Mouse (Mus musculus): ENCODE measurements at regions not wholly inside any gene's neighbourhood (a gene's known extent, or its start where the extent isn't known, plus 50 kb on each side); places are given as distances from the start of the nearest gene placed in this dataset.

DNA sequence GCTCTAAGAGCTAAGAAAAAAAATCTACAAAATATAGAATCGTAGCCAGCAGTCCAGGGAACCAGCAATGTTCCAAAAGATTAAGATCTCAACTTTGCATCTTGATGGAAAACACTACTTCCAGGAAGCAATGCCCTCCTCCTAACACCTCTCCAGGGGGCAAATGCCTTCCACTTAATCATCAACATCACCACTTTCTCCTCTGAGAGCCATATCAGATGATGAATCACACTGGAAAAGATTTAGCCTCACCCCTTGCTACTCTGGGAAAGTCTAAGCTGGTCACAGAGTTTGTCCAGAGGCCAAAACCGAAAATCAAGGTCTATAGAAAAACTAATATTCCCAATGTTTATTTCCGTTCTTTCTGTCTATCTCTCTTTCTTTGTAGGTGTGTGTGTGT, 2695.6 kb upstream of the Gm7489 start:
- no peak for ATAC-seq (ENCODE audit: insufficient number of reproducible peaks, insufficient read depth, low FRiP score, low read depth)
- Histone ChIP-seq H3K4me2 (replicated peaks; ENCODE audit: low read depth, low read length) (no peak overlapping the region), H3K9me3 (ENCODE audit: control insufficient read depth, low read depth, low read length) (no peaks in the 10 kb centered on the region), H3K27ac (ENCODE audit: low read length) (no peak overlapping the region), H3K27me3 (ENCODE audit: control insufficient read depth, insufficient read depth, low read length) (no peaks in the 10 kb centered on the region), H3K4me1 (ENCODE audit: control insufficient read depth, insufficient read depth, low read length) (no peaks in the 10 kb centered on the region), H3K9ac (replicated peaks; ENCODE audit: low read depth, low read length) (no peak overlapping the region), H3K4me3 (ENCODE audit: low read depth, low read length) (no peak overlapping the region), H3K36me3 (ENCODE audit: control insufficient read depth, insufficient read depth, low read length) (no peaks in the 10 kb centered on the region)
- 68% methylated on average over 3 of the region's 3 CpGs for whole genome bisulfite sequencing

DNA sequence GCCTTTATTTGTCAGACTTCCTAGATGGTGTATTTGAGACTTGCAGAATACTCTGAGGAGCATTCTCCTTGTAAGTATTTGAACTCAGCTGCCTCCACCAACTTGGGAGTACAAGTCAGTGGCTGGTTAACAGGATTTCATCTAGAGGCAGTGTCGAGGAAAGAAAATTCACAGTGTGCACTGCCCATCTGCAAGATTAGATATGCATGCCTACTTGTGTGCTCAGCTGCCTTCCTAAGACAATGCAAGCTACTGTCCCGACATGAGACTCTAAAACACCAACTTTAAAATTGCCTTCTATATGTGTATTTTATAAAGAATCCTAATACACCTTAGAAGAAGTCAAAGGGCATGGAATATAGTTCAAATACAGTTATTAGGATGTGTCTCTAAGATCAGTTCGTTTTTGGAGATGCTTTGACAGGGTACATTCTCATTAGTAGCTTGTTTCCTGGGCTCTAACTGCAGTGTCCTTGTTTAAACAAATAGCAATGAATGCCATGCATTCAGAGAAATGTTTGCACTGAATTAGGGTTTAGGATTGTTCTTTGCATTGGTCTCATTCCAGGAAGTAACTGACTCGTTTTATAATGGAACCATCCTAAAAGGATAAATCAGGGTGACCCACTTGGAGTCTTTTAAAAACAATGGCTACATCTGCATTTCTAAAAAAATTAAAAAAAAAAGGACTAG, 2687.1 kb upstream of the Gm7489 start:
- H3K36me3 ChIP-seq (ENCODE audit: control insufficient read depth, insufficient read depth, low read length), result no peaks in the 10 kb centered on the region
- no peak overlapping the region for H3K4me2 ChIP-seq (replicated peaks; ENCODE audit: low read depth, low read length)
- H3K9me3 ChIP-seq (ENCODE audit: control insufficient read depth, low read depth, low read length), result no peaks in the 10 kb centered on the region
- H3K4me1 ChIP-seq (ENCODE audit: control insufficient read depth, insufficient read depth, low read length), result no peaks in the 10 kb centered on the region
- H3K27ac ChIP-seq (ENCODE audit: low read length), result no peak overlapping the region
- 41% methylated on average over 4 of the region's 4 CpGs for WGBS
- no peak overlapping the region for H3K4me3 ChIP-seq (ENCODE audit: low read depth, low read length)
- ATAC-seq (ENCODE audit: insufficient number of reproducible peaks, insufficient read depth, low FRiP score, low read depth), result no peak
- H3K9ac ChIP-seq (replicated peaks; ENCODE audit: low read depth, low read length), result no peak overlapping the region
- H3K27me3 ChIP-seq (ENCODE audit: control insufficient read depth, insufficient read depth, low read length), result no peaks in the 10 kb centered on the region

DNA sequence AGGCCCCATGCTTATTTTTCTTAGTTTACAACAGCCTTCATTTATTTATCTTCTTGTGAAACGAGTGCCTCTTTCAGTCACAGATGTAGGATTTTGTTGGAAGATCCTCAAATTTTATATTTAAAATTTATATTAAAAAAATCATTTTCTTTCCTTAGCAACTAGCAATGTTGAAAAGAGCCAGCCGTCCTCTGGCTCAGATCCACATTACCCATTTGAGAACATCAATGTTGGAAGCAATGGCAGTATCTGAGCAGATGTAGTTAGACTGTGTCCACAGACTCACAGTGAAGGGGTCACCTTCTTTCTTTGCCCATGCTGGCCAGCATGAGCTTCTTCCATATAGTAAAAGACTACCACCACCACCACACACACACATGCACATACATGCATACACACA, 2681.4 kb upstream of the Gm7489 start:
- no peaks in the 10 kb centered on the region for H3K27me3 ChIP-seq (ENCODE audit: control insufficient read depth, insufficient read depth, low read length)
- no peak for ATAC-seq (ENCODE audit: insufficient number of reproducible peaks, insufficient read depth, low FRiP score, low read depth)
- peaks cover 3% of the 10 kb centered on the region; the same call in 1 of the 2 replicates for H3K4me1 ChIP-seq (ENCODE audit: control insufficient read depth, insufficient read depth, low read length)
- H3K4me2 ChIP-seq (replicated peaks; ENCODE audit: low read depth, low read length), result no peak overlapping the region
- H3K9ac ChIP-seq (replicated peaks; ENCODE audit: low read depth, low read length), result no peak overlapping the region
- H3K36me3 ChIP-seq (ENCODE audit: control insufficient read depth, insufficient read depth, low read length), result no peaks in the 10 kb centered on the region
- H3K9me3 ChIP-seq (ENCODE audit: control insufficient read depth, low read depth, low read length), result no peaks in the 10 kb centered on the region
- no peak overlapping the region for H3K27ac ChIP-seq (ENCODE audit: low read length)
- 63% methylated on average over 2 of the region's 2 CpGs for WGBS
- no peak overlapping the region for H3K4me3 ChIP-seq (ENCODE audit: low read depth, low read length)

DNA sequence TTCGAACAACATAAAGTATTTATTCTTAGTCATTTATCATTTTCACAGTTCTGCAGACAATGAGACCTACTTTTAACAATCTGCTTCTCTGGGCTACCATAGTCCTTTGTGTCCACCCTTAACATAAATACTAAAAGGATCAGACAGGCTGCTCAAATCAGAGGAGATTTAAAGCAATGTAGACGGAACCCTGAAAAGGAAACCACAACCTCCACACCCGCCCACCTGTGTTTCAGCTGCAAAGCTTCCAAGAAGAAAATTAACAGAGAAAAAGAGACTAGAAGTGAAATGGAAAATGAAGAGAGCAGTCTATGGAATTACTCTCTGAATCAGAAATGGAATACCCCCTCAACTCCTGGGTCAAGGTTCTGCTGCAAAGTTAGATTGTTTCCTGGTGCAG, 2678.7 kb upstream of the Gm7489 start:
- H3K9me3 ChIP-seq (ENCODE audit: control insufficient read depth, low read depth, low read length), result no peaks in the 10 kb centered on the region
- whole genome bisulfite sequencing, result 54% methylated on average over 3 of the region's 3 CpGs
- no peak overlapping the region for H3K4me2 ChIP-seq (replicated peaks; ENCODE audit: low read depth, low read length)
- peaks cover 3% of the 10 kb centered on the region; the same call in 1 of the 2 replicates for H3K4me1 ChIP-seq (ENCODE audit: control insufficient read depth, insufficient read depth, low read length)
- ATAC-seq (ENCODE audit: insufficient number of reproducible peaks, insufficient read depth, low FRiP score, low read depth), result no peak
- no peak overlapping the region for H3K9ac ChIP-seq (replicated peaks; ENCODE audit: low read depth, low read length)
- H3K27me3 ChIP-seq (ENCODE audit: control insufficient read depth, insufficient read depth, low read length), result no peaks in the 10 kb centered on the region
- H3K36me3 ChIP-seq (ENCODE audit: control insufficient read depth, insufficient read depth, low read length), result no peaks in the 10 kb centered on the region
- H3K4me3 ChIP-seq (ENCODE audit: low read depth, low read length), result no peak overlapping the region
- H3K27ac ChIP-seq (ENCODE audit: low read length), result no peak overlapping the region

DNA sequence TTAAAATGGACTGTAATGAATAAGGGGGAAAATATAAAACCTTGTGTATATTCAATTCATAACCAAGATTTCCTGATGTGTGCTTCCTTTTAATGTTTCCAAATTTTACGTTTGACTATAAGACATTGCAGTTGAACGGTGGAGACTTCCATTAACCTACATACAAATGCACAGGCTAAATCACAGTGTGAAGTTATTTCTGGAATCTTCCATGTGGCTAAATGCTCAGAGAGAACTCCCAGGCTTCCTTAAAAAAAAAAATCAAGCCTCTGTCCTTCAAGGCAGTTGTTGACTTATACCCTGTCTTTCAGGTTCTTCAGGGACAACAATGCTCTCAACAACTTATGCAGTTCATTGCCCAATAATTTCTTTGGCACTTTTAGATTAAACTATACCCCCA, 2677.9 kb upstream of the Gm7489 start:
- 65% methylated on average over 2 of the region's 2 CpGs for WGBS

DNA sequence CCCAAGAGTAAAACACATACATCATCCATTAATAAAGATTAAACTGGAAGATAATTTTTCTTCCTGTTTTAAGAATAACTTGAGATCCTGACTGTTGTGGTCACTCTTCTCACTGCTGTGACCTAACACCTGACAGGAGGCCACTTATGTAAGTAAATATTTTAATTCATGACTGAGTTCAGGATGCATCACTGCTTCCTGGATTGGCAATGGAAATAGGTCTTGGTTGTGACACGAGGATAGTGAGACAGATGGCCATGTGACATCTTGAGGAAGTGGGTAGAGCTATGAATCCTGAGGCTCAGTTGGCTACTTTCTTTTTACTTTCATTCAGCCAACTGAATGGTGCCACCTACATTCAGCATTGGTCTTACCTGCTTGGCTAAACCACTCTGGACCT, 2649.8 kb upstream of the Gm7489 start:
- Histone ChIP-seq H3K4me3 (ENCODE audit: low read depth, low read length) (no peak overlapping the region), H3K27me3 (ENCODE audit: control insufficient read depth, insufficient read depth, low read length) (no peaks in the 10 kb centered on the region), H3K9ac (replicated peaks; ENCODE audit: low read depth, low read length) (no peak overlapping the region), H3K27ac (ENCODE audit: low read length) (no peak overlapping the region), H3K9me3 (ENCODE audit: control insufficient read depth, low read depth, low read length) (no peaks in the 10 kb centered on the region), H3K4me1 (ENCODE audit: control insufficient read depth, insufficient read depth, low read length) (no peaks in the 10 kb centered on the region), H3K36me3 (ENCODE audit: control insufficient read depth, insufficient read depth, low read length) (no peaks in the 10 kb centered on the region), H3K4me2 (replicated peaks; ENCODE audit: low read depth, low read length) (no peak overlapping the region)
- ATAC-seq (ENCODE audit: insufficient number of reproducible peaks, insufficient read depth, low FRiP score, low read depth), result no peak
- WGBS, result 67% methylated on average over 1 of the region's 1 CpGs

More for the DNA sequence above, 2677.9 kb upstream of the Gm7489 start:
- no peaks in the 10 kb centered on the region for H3K9me3 ChIP-seq (ENCODE audit: control insufficient read depth, low read depth, low read length)
- no peaks in the 10 kb centered on the region for H3K36me3 ChIP-seq (ENCODE audit: control insufficient read depth, insufficient read depth, low read length)
- H3K27ac ChIP-seq (ENCODE audit: low read length), result no peak overlapping the region
- H3K4me2 ChIP-seq (replicated peaks; ENCODE audit: low read depth, low read length), result no peak overlapping the region
- H3K4me1 ChIP-seq (ENCODE audit: control insufficient read depth, insufficient read depth, low read length), result peaks cover 3% of the 10 kb centered on the region; the same call in 1 of the 2 replicates
- H3K9ac ChIP-seq (replicated peaks; ENCODE audit: low read depth, low read length), result no peak overlapping the region
- no peak for ATAC-seq (ENCODE audit: insufficient number of reproducible peaks, insufficient read depth, low FRiP score, low read depth)
- H3K4me3 ChIP-seq (ENCODE audit: low read depth, low read length), result no peak overlapping the region
- no peaks in the 10 kb centered on the region for H3K27me3 ChIP-seq (ENCODE audit: control insufficient read depth, insufficient read depth, low read length)

DNA sequence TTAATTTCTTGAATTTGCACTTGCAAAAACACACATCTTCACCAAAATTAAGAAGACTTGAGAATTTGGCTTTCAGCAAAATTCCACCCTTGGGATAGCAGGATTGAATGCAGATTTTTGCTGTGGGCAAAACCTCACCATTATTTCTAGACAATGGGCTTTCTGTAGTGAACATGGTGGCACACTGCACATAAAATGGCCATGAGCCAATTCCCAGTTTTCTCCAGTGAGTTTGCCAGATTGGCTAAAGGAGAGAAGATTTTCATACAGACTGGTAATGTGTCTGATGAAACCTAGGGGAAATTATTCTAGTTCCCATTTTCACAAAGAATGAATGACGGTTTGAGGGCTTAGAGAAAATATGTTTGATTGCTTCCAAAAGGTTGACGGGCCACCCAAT, 2640.1 kb upstream of the Gm7489 start:
- Histone ChIP-seq H3K27me3 (ENCODE audit: control insufficient read depth, insufficient read depth, low read length) (no peaks in the 10 kb centered on the region), H3K36me3 (ENCODE audit: control insufficient read depth, insufficient read depth, low read length) (no peaks in the 10 kb centered on the region), H3K4me2 (replicated peaks; ENCODE audit: low read depth, low read length) (no peak overlapping the region), H3K4me3 (ENCODE audit: low read depth, low read length) (no peak overlapping the region), H3K27ac (ENCODE audit: low read length) (no peak overlapping the region), H3K9me3 (ENCODE audit: control insufficient read depth, low read depth, low read length) (no peaks in the 10 kb centered on the region), H3K4me1 (ENCODE audit: control insufficient read depth, insufficient read depth, low read length) (no peaks in the 10 kb centered on the region), H3K9ac (replicated peaks; ENCODE audit: low read depth, low read length) (no peak overlapping the region)
- WGBS, result 93% methylated on average over 2 of the region's 2 CpGs
- ATAC-seq (ENCODE audit: insufficient number of reproducible peaks, insufficient read depth, low FRiP score, low read depth), result no peak

DNA sequence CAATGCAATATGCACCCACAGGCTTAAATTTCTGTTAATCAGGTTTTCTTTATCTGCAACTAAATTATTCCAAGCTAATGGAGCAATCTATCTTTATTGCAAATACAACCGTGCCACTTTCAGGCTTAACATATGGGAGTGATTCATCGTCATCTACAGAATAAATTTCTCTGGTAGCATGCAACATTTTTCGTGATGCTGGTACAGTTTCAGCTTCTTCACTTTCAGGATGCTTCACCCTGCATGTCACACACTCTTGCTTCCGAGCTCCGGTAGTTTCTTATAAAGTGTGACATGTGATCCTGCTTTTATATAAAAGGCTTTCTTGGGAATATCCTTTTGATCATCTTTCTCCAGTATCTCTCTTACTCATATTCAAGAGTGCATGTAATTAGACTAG, 2637.4 kb upstream of the Gm7489 start:
- 87% methylated on average over 5 of the region's 5 CpGs for WGBS

More for the DNA sequence above, 2637.4 kb upstream of the Gm7489 start:
- Histone ChIP-seq H3K27me3 (ENCODE audit: control insufficient read depth, insufficient read depth, low read length) (no peaks in the 10 kb centered on the region), H3K27ac (ENCODE audit: low read length) (no peak overlapping the region), H3K9ac (replicated peaks; ENCODE audit: low read depth, low read length) (no peak overlapping the region), H3K36me3 (ENCODE audit: control insufficient read depth, insufficient read depth, low read length) (no peaks in the 10 kb centered on the region), H3K9me3 (ENCODE audit: control insufficient read depth, low read depth, low read length) (no peaks in the 10 kb centered on the region), H3K4me3 (ENCODE audit: low read depth, low read length) (no peak overlapping the region), H3K4me2 (replicated peaks; ENCODE audit: low read depth, low read length) (no peak overlapping the region), H3K4me1 (ENCODE audit: control insufficient read depth, insufficient read depth, low read length) (no peaks in the 10 kb centered on the region)
- no peak for ATAC-seq (ENCODE audit: insufficient number of reproducible peaks, insufficient read depth, low FRiP score, low read depth)

Data from stomach, embryonic 14.5 days (tissue).